Mouse (Mus musculus) layer of hippocampus, postnatal 14 days (tissue): ENCODE measurements at regions not wholly inside any gene's neighbourhood (a gene's known extent, or its start where the extent isn't known, plus 50 kb on each side); places are given as distances from the start of the nearest gene placed in this dataset.
"Not testable (repeated sequence)": the region's sequence is repeated elsewhere in the genome, so short reads cannot be mapped to it uniquely, and the experiment has no call there.

Experiments used
- DNase-seq, 2 experiments: peaks; one replicate each; pipeline ENCODE4 v3.0.0; 2021 to 2022; ENCODE audit warnings: low spot score in 2 of 2, mixed read lengths in 1 of 2

- peak in 1 of 2 experiments; percentile 34 for DNase-seq
Observed at GRCm38 (mm10) chr5:133937967-133938918, 161.3 kb upstream of the Castor2 start.

- DNase-seq: no peak
Observed at GRCm38 (mm10) chr5:133935451-133935850, 164.1 kb upstream of the Castor2 start.

GRCm38 (mm10) chr5:133935006-133935405 is 164.5 kb upstream of the Castor2 start:
- DNase-seq: peak in 1 of 2 experiments; percentile 36

GRCm38 (mm10) chr5:133930101-133930500 is 169.4 kb upstream of the Castor2 start:
- no peak for DNase-seq

- DNase-seq: peak in 1 of 2 experiments; percentile 58
Observed at GRCm38 (mm10) chr5:133927054-133927453, 172.5 kb upstream of the Castor2 start.

- DNase-seq: no peak
Observed at GRCm38 (mm10) chr5:133925184-133925900, 174.2 kb upstream of the Castor2 start.

GRCm38 (mm10) chr5:133922181-133922580 is 177.3 kb upstream of the Castor2 start:
- DNase-seq: no peak

- peak in 1 of 2 experiments; percentile 67 for DNase-seq
Observed at GRCm38 (mm10) chr5:133915734-133916550, 183.6 kb upstream of the Castor2 start.

- no peak for DNase-seq
Observed at GRCm38 (mm10) chr5:133907442-133907841, 192.1 kb upstream of the Castor2 start.

- peak in 1 of 2 experiments; percentile 49 for DNase-seq
Observed at GRCm38 (mm10) chr5:133898025-133898598, 201.4 kb upstream of the Castor2 start.

- DNase-seq: no peak
Observed at GRCm38 (mm10) chr5:133890728-133891127, 208.8 kb upstream of the Castor2 start.

GRCm38 (mm10) chr5:133889841-133890240 is 209.7 kb upstream of the Castor2 start:
- DNase-seq: peak; percentile 79 to 94

GRCm38 (mm10) chr5:133885507-133885906 is 214.0 kb upstream of the Castor2 start:
- no peak for DNase-seq

GRCm38 (mm10) chr5:133885016-133885415 is 214.5 kb upstream of the Castor2 start:
- peak; percentile 66 to 70 for DNase-seq

GRCm38 (mm10) chr5:133884593-133884992 is 214.9 kb upstream of the Castor2 start:
- no peak for DNase-seq

- DNase-seq: no peak
Observed at GRCm38 (mm10) chr5:133844483-133844882, 255.0 kb upstream of the Castor2 start.

- DNase-seq: not testable (repeated sequence)
Observed at GRCm38 (mm10) chr5:133842059-133842706, 257.3 kb upstream of the Castor2 start.

- no peak for DNase-seq
Observed at GRCm38 (mm10) chr5:133838286-133838685, 261.2 kb upstream of the Castor2 start.

GRCm38 (mm10) chr5:133833217-133833616 is 266.3 kb upstream of the Castor2 start:
- DNase-seq: no peak

- DNase-seq: no peak
Observed at GRCm38 (mm10) chr5:133828226-133828625, 271.3 kb upstream of the Castor2 start.
